Mouse (Mus musculus) adrenal gland, adult 2 months (tissue): ENCODE results near the gene Zan. TPM values are rescaled to one million over a fixed set of nuclear protein-coding genes. Genes with fewer than 3 reads are reported as not detected.

Source experiments
- DNase-seq: peaks from one replicate; pipeline ENCODE4 v3.0.0; 2021
- polyA plus RNA-seq: library from polyadenylated mRNA; depleted of rRNA; stranded (reverse); fragments of >200 nt; gene quantifications from 2 replicates; pipeline ENCODE4 v1.2.3, GENCODE M21; 2012
- total RNA-seq, 2 experiments: library from RNA; stranded (reverse); gene quantifications; 2 replicates each; pipeline ENCODE4 v1.2.3; 2021

Gene Zan
- total and polyA plus RNA-seq, 3 experiments = 0.01 TPM; not detected in 2

DNA sequence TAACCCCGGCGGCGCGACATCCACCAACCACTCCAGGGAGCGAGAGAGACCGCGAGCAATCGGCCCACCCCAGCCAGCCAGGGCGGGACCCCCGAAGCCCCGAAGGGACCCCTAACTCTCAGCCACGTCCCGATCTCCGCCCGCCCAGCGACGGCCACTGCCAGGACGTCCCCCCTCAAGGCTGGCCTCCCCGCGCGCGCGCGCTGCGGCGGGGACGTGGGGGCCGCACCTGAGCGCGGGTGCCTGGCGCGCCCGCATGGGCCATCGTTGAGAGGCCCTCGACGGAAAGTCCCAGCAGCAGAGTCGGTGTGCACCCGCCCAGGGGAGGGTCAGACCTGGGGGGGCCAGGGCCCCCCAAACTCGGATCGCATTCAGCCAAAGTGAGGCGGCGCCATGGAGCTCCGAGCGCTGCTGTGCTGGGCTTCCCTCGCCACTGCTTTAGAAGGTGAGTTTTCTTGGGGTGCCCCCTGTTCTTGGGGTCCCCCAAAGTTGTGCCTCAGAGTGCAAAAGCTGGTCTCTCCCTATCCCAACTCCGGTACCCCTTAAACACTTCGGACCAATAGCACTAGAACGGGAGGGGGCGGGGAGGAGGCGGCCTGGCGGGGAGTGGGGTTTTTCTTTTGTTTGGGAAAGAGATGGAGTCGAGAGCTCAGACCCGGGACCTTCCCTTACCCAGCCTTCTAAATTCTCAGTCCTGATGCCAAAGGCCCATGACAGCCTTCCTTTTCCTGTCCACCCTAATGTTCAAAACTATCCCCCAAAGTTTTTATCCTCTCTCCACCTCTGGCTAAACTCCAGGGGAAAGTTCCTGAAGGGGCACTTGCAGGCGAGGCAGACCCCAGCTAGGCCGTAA, 126.4 kb downstream of the Zan start:
- DNase-seq = no peak

DNA sequence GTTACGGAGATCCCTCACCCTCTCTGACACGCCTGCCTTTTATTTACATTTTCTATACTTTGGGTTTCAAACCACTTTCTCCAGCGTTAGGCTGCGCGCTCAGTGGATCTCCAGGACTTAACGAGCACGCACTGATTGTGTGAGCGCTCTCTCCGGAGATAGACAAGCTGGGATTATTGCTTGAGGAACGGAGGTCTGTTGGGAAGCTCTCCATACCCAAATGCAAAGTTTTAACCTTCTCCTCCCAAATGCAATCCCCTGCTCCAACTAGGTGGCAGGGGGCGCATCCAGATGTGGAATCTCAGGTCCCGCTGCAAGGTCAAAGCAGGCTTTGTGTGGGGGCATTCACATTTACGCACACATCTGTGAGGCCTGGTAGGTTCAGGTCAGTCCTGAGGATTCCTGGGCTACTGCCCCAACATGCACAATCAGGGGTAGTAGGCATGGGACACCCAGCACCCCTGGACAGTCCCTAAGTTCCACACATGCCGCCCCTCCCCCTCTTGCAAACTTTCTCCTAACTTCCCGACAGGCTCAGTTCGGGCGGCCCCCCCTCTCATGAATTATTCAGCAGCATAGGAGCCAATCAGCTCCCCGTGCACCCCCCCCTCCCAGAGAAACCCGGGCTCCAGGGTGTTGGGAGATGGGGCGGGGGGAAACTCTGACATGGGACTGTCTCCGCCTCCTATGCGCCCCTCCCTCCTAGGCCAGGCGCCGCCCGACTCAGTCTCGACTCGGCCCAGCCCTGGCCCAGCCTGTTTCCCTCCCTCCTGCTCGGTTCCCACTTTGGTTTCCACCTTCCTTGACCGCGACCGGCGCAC, 127.3 kb downstream of the Zan start, which contains the start of gene Ephb4:
Gene Ephb4 (plus strand): TSS at position 726 of the 821 bp plus-strand sequence.
- peak; percentile 97 for DNase-seq

DNA sequence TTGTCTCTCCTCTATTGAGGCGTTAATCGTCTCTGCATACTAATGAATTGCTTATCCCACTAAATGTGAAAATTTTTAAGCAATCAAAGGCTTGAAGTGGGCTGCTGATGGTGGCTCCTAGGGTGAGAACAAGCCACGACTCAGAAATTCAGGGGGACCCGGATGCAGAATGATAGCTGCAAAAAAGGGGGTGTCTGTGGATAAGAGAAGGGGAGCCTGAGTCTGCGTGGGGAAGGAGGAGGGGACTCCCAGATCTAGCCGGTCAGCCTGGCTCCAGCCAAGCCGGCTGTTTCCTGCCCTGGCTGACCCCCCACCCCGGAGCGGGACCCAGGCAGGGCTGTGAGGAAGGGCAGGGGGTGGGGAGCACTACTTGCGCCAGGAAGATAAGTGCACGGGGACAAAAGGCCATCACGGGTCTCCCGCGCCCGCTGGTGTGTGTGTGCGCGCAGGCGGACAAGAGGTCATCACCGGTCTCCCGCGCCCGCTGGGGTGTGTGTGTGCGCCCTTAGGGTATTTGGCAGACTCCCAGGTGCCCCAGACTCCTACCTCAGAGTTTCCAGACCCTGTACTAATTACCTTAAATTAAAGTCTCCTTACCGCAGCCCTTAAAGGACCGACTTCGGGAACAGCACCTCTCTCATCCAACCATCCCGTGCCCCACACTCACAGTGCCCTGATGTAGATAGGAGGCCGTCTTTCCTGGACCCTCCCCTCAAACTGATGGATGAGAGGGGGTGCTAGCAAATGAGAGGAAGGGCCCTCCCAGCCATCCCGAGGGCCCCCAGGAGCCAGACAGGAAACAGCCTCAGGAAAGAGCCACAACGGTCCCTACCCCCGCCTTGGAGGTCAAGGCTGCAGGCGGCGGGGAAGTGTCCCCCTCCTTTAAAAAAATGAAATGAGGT, 128.1 kb downstream of the Zan start:
- DNase-seq = peak; percentile 90

DNA sequence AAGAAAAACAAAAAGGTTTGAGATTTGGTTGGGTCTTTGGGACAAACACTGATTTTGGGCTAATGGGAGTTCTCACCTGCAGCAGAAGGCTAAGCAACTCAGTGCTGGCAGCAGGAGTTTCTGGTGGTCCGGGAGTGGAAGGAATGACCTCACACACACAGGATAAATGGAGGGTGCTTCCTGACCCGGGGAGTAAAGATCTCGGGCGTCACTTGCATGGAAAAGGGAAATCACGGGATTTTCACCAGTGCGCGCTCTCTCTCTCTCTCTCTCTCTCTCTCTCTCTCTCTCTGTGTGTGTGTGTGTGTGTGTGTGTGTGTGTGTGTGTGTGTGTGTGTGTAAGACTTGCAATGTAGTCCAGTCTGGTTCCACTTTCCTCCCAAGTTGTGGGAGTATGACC, 129.0 kb downstream of the Zan start:
- DNase-seq = peak; percentile 39

DNA sequence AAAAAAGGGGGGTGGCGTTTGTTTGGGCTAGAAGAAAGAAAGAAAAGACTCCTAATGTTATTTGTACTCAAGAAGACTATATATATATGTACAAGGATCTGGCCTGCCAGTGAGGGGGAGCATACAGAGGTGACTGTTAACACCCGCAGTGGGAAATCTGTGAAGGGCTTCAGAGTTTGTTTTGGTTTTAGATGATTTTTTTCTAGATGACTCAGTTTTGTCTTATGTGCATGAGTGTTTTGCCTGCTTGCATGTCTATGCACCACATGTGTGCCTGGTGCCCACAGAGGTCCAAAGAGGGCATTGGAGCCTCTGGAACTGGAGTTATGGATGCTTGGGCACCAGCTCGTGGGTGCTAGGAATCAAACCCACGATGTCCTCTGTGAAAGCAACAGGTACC, 129.9 kb downstream of the Zan start:
- no peak for DNase-seq

DNA sequence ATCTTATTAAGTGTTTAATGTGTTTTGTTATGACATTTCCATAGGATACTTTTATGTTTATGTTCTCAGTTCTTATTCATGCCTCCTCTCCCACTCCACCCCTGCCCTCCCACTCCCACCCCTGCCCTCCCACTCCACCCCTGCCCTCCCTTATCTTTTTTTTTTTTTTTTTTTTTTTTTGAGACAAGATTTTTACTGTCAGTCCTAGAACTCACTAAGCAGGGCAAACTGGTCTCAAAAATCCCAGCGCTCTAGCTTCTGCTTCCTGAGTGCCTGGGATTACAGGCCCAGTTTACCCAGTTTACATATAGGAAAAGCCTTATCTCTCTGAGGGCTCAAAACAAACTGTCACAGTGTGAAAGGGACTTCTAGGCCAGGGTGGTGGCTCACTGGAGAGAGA, 130.5 kb downstream of the Zan start:
- DNase-seq = no peak

DNA sequence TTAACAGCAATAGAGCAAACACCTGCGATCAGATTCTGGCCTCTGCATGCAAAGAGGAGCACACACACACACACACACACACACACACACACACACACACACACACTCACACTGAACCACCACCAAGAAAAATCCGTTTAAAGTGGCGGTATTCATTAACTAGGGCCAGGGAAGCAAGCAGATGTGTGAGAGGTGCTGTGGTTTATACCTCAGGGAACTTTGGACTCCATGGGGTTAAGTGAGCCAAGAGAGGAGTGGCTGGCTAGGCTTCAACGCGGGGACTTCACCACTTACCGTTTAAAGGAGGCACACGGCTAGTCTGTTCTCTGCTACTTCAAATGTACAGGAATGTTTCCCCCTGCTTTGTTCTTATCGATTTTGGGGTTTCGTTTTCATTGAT, 131.0 kb downstream of the Zan start:
- no peak for DNase-seq

DNA sequence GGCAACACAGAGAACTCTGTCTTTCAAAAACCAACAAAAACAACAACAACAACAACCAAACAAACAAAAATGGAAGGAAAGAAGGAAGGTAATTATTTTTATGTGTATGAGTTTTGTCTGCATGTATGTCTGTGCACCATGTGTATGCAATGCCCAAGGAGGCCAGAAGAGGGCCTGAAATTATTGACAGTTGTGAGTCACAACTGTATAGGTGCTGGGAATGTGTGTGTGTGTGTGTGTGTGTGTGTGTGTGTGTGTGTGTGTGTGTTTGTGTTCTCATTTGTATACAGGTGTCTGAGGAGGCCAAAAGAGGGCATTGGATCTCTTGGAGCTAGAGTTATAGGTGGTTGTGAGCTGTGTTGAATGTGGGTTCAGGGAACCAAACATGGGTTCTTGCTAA, 133.0 kb downstream of the Zan start:
- no peak for DNase-seq

DNA sequence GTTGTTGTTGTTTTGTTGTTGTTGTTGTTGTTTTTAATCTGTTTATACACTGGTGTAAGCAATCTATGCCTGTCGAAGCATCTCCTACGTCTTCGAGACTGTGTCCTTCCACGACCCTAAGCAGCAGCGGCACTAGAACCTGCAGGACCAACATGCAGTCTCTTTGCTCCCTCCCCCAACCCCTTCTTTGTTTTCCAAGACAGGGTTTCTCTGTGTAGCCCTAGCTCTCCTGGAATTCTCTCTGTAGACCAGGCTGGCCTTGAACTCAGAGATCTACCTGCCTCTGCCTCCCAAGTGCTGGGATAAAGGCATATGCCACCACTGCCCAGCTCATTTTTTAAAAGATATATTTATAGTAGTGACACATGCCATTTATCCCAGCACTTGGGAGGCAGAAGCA, 133.5 kb downstream of the Zan start:
- DNase-seq = no peak

DNA sequence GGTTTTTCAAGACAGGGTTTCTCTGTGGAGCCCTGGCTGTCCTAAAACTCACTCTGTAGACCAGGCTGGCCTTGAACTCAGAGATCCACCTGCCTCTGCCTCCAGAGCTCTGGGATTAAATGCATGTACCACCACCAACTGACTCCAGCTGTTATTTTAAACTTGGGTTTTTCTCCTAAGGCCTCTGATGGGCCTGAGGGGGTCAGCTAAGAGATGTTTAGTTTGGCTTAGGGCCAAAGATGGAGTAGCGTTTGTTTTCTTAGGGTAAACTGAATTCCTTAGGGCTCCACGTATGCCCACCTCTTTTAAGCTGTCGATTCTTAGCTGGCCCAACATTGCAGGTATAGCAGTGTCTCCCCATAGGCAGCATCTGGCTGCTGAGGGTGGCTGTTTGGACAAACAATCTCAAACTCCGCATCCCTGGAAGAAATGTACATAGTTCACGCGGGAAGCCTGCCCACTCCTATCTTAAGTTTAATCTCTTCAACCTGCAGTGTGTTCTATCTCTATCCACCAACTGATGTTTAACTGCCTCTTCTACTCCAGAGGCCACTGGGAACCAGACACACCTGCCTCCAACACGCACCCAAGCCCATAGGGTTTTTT, 134.4 kb downstream of the Zan start:
- DNase-seq = no peak

DNA sequence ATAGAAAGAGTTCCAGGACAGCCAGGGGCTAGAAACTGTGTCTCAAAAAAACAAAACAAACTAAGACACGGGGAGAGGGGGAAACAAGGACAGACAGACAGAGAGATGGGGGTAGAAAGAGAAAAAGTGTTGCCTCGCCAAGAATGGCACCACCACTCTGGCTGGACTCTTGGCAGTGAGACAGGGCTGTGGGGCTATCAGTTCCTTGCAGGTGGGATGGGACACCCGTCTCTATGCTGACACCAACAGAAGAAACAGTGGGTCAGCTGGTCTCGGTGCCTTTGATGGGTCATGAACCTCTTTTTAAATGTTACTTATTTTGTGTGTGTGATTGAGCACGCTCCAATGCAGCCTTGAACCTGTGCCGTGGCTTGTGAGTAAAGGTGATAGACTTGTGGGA, 136.6 kb downstream of the Zan start:
- DNase-seq = no peak

DNA sequence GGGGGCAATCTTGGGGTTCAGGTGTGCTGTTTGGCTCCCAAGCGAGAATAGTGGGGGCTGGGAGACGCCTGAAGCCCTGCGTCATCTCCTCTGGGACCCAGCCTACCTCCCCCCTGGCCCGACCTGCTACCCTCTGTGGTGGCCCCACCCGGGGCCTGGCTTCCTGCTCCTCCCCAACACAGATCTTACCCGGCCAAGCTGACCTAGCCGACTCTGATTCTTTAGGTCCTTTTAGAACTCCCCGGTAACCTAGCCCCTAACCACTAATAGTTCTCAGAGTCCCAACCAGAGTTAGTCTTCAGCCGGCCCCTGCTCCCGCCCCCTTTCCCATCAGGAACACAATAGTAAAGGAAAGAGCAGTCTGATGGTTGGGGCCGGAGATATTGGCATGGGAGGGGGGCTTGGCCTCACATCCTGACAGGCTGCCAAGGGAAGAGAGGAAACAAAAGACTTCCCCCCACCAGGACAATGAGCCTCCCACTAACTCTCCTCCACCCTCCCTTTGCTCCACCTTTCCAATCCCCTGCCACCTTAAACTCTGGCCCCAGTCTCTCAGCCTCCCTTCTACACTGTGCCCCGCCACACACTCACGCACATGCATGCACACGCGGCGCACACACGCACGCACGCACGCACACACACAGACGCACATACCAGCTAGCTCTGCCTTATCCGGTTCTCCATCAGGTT, 137.4 kb downstream of the Zan start:
- DNase-seq = peak; percentile 67

DNA sequence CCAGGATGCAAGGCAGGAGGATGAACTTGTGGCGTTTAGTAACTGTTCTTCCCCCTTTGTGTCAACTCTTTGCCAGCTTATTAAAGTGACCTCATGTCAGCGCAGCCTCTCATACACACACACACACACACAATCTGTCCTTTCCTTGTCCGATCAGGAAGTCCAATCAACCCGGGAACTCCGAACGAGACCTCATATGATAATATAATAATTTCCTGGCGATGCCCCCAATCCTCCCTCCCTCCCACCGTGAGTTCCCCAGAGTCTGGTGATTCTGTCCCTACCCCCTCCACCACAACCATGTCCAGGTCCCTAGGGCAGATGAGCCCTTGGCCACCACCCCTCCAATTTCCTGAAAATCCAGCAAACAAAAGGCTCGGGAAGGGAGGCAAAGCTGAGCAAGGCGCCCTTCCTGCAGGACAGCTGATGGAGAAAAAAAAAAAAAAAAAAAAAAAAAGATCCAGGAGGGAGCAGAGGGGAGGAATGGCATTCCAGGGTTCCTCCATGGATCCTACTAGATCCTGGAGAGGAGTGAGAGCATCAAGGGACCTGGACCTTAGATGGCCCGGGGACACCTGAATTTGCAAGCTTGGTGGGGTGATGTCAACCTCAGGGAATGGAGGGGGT, 138.1 kb downstream of the Zan start:
- peak; percentile 68 for DNase-seq

DNA sequence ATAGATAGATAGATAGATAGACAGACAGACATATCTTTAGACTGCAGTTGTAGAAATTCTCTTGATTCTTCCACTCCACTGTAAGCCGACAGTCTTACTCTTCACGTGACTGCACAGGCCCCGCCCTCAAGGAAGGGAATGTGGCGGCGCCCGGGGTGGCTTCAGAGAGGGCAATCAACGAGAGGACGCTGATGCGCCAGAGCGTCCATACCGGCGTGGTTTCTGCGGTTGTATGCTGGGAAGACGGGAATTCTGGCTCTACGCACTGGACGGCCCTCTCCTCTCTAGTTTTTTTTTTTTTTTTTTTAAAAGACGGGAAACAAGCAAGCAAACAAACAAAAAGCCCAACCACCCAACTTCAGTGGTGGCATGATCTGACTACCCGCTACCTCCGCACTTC, 138.6 kb downstream of the Zan start:
- DNase-seq = peak; percentile 95

DNA sequence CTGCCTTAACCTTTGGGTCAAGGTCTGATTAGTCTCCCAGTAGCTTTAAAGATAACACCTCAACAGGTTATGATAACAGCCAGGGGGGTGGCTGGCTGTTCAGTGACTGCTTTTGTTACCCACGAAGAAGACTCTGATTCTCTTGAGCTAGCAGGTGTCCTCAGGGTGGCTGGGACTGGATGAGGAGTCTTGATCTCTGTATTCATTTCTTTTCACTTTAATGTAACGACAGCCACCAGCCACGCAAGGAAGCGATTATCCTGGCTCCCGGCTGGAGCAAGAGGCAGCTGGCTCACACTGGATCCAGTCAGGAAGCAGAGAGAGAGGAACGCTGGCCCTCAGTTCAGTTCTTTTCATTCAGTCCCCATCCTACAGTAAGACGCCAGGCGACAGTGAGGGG, 139.7 kb downstream of the Zan start:
- no peak for DNase-seq

DNA sequence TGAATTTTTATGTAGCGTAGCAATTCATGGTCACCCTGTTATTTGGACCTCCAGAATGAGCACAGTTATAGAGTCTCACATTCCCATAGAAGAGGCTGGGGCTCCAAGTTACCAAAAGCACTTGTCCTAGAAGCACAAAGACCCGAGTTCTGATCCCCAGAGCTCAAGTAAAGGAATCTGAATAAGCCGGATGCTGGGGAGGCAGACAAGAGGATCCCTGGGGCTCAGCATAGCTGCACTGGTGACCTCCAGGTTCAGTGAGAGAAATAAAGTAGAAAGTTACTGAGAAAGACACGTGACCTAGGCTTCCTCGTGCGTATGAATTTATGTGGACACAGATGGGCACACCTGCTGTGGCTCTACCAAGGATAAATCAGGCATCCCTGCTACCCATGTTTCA, 141.8 kb downstream of the Zan start:
- no peak for DNase-seq

DNA sequence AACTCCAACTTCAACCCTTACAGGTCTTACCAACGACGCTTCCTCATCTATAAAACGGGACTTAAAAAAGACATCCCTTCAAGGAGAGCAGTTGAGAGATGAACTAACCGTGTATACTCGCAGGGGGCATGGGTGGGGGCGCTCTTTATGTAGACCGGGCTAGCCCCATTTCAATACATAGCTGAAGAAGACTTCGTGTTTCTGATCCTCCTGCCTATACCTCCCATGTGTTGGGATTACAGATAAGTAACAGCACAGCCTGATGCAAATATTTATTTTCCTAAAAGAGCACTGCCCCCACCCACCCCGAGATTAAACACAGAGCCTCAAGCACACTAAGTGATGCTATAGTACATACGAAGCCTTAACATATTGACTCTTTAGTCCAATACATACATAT, 142.5 kb downstream of the Zan start:
- DNase-seq = no peak

DNA sequence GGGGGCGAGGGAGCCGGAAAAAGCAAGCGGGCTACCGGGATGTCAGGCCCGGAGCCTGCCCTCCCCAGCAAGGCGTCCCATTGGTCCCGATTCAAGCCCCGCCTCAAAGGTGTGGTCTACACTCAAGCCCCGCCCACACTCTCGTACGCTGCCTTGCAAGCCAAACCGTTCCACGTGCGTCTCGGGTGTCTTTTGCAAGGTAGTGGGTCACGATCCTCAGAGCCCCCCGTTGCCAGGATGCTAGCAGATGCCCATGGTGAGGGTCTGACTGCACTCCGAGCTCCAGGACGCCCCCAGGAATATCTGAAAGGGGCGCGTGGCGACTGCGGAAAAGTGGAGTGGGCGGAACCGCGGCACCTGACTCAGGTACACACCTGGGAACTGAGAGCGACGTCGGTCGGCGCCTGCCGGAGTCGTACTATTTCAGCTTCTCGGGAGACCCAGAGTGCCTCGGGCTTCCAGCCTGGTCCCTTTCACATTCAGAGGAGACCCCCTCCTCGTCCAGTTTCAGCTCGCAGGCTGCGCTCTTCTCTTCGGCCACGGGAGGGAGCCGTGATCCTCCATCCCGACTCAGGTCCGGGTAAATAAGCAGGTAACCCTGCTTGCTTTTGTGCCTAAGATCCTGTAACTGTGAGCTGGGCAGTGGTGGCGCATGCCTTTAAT, 143.2 kb downstream of the Zan start, which contains the start of gene Slc12a9:
Gene Slc12a9 (minus strand): TSS at position 86 of the 663 bp plus-strand sequence.
- DNase-seq = peak; percentile 96

DNA sequence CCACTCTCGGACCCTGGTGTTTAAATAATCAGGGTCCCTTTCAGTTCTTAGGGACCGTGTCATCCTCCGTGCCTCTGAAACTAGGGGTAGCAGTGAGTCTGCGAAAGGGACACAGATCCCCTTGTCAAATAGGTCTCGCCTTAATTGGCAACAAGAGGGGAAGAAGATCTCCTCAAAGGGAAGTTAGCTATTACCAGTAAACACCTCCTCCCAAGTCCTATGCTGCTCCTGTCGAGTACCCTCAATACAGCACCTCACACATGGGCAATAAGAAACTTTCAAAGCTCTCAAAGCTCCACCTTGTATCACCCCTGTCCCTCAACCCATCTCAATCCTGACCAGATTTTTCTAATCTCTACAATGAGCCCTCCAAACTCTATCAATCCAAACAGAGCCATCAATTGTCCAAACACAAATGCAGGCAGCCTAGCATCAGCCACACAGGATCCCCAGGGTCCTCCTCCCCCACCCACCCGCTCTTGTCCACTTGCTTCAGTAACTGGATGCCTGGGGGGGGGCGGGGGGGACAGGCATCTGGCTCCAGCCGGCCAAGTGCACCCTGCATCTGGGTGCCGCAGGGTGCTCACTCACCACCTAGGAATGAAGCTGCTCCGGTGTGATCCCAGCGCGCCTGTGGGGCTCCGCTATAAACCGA, 143.9 kb downstream of the Zan start:
- DNase-seq = no peak
